Mouse (Mus musculus): Measurements from ENCODE around the gene Ppef1. TPM values are rescaled to one million over a fixed set of nuclear protein-coding genes. Genes with fewer than 3 reads are reported as not detected.
A peak's percentile ranks its signal among the peaks of the same experiment; 100 is the strongest.

Ppef1 gene
- polyA plus RNA-seq, 1 experiment, result 1.1 TPM

GRCm38 (mm10) chrX:160603316-160603715, 132.2 kb downstream of the Ppef1 start:
- Histone ChIP-seq H3K4me2 (ENCODE audit: low read depth) (no peak overlapping the region), H3K27me3 (ENCODE audit: control insufficient read depth, insufficient read depth, insufficient read length) (no peaks in the 10 kb centered on the region), H3K4me3 (no peak overlapping the region), H3ac (ENCODE audit: control insufficient read depth, insufficient read length) (no peak overlapping the region), H3K79me2 (ENCODE audit: control insufficient read depth, insufficient read depth) (no peaks in the 10 kb centered on the region), H3K36me3 (ENCODE audit: control insufficient read depth, insufficient read depth) (no peaks in the 10 kb centered on the region)
- no peak for TF ChIP-seq TCF12 (IDR thresholded peaks at IDR 0.05; ENCODE audit: insufficient read depth, poor library complexity, severe bottlenecking)
- no peak for TF ChIP-seq MYOG (IDR thresholded peaks at IDR 0.05; ENCODE audit: control insufficient read depth in 1 of 3, insufficient read depth in 1 of 3, insufficient read length in 2 of 3, low read depth in 2 of 3)
- peak; percentile 63 for TF ChIP-seq POLR2AphosphoS2 (IDR thresholded peaks at IDR 0.05; ENCODE audit: insufficient read length, low read depth)

GRCm38 (mm10) chrX:160602770-160603169, 132.8 kb downstream of the Ppef1 start:
- no peaks in the 10 kb centered on the region for H3K27me3 ChIP-seq (ENCODE audit: control insufficient read depth, insufficient read depth, insufficient read length)
- no peaks in the 10 kb centered on the region for H3K36me3 ChIP-seq (ENCODE audit: control insufficient read depth, insufficient read depth)
- no peak overlapping the region for H3K4me2 ChIP-seq (ENCODE audit: low read depth)
- TF ChIP-seq TCF12 (IDR thresholded peaks at IDR 0.05; ENCODE audit: insufficient read depth, poor library complexity, severe bottlenecking) (no peak), MYOD1 (IDR thresholded peaks at IDR 0.05; ENCODE audit: control insufficient read depth in 1 of 3, insufficient read length in 2 of 3, low read depth in 2 of 3) (no peak)
- H3ac ChIP-seq (ENCODE audit: control insufficient read depth, insufficient read length), result no peak overlapping the region
- H3K79me2 ChIP-seq (ENCODE audit: control insufficient read depth, insufficient read depth), result no peaks in the 10 kb centered on the region
- H3K4me3 ChIP-seq, result no peak overlapping the region

GRCm38 (mm10) chrX:160601053-160601452, 134.5 kb downstream of the Ppef1 start:
- Histone ChIP-seq H3K79me2 (ENCODE audit: control insufficient read depth, insufficient read depth) (no peaks in the 10 kb centered on the region), H3ac (ENCODE audit: control insufficient read depth, insufficient read length) (no peak overlapping the region), H3K27me3 (ENCODE audit: control insufficient read depth, insufficient read depth, insufficient read length) (no peaks in the 10 kb centered on the region), H3K36me3 (ENCODE audit: control insufficient read depth, insufficient read depth) (no peaks in the 10 kb centered on the region), H3K4me3 (no peak overlapping the region), H3K4me2 (ENCODE audit: low read depth) (no peak overlapping the region)
- no peak for TF ChIP-seq POLR2A (IDR thresholded peaks at IDR 0.05; ENCODE audit: insufficient read length, low read depth)
- no peak for TF ChIP-seq SRF (IDR thresholded peaks at IDR 0.05; ENCODE audit: control insufficient read depth, insufficient read length, low read depth)
- no peak for TF ChIP-seq TCF3 (IDR thresholded peaks at IDR 0.05; ENCODE audit: insufficient read length, low read depth)
- no peak for TF ChIP-seq TCF12 (IDR thresholded peaks at IDR 0.05; ENCODE audit: insufficient read depth, poor library complexity, severe bottlenecking)
- TF ChIP-seq MAX (IDR thresholded peaks at IDR 0.05; ENCODE audit: low read depth), result no peak
- no peak for TF ChIP-seq MYOG (IDR thresholded peaks at IDR 0.05; ENCODE audit: control insufficient read depth in 1 of 3, insufficient read depth in 1 of 3, insufficient read length in 2 of 3, low read depth in 2 of 3)
- no peak for TF ChIP-seq REST (IDR thresholded peaks at IDR 0.05; ENCODE audit: insufficient read depth, insufficient read length)
- TF ChIP-seq POLR2AphosphoS2 (IDR thresholded peaks at IDR 0.05; ENCODE audit: insufficient read length, low read depth), result no peak
- TF ChIP-seq CEBPB (IDR thresholded peaks at IDR 0.05; ENCODE audit: insufficient read depth, poor library complexity, severe bottlenecking), result no peak
- no peak for TF ChIP-seq E2F4 (IDR thresholded peaks at IDR 0.05; ENCODE audit: insufficient read depth)
- TF ChIP-seq USF1 (IDR thresholded peaks at IDR 0.05; ENCODE audit: low read depth), result no peak
- TF ChIP-seq MYOD1 (IDR thresholded peaks at IDR 0.05; ENCODE audit: control insufficient read depth in 1 of 3, insufficient read length in 2 of 3, low read depth in 2 of 3), result no peak

GRCm38 (mm10) chrX:160598562-160599458, 136.8 kb downstream of the Ppef1 start:
- H3K36me3 ChIP-seq (ENCODE audit: control insufficient read depth, insufficient read depth), result no peaks in the 10 kb centered on the region
- no peaks in the 10 kb centered on the region for H3K79me2 ChIP-seq (ENCODE audit: control insufficient read depth, insufficient read depth)
- no peak overlapping the region for H3ac ChIP-seq (ENCODE audit: control insufficient read depth, insufficient read length)
- peak overlapping the region; percentile 55 for H3K4me2 ChIP-seq (ENCODE audit: low read depth)
- H3K27me3 ChIP-seq (ENCODE audit: control insufficient read depth, insufficient read depth, insufficient read length), result no peaks in the 10 kb centered on the region
- no peak overlapping the region for H3K4me3 ChIP-seq
- TF ChIP-seq MYOG (IDR thresholded peaks at IDR 0.05; ENCODE audit: control insufficient read depth in 1 of 3, insufficient read depth in 1 of 3, insufficient read length in 2 of 3, low read depth in 2 of 3) (peak; percentile 40 to 95 (median 72)), TCF12 (IDR thresholded peaks at IDR 0.05; ENCODE audit: insufficient read depth, poor library complexity, severe bottlenecking) (peak; percentile 52), CEBPB (IDR thresholded peaks at IDR 0.05; ENCODE audit: insufficient read depth, poor library complexity, severe bottlenecking) (no peak), POLR2A (IDR thresholded peaks at IDR 0.05; ENCODE audit: insufficient read length, low read depth) (no peak), MYOD1 (IDR thresholded peaks at IDR 0.05; ENCODE audit: control insufficient read depth in 1 of 3, insufficient read length in 2 of 3, low read depth in 2 of 3) (peak; percentile 71 to 90 (median 81)), TCF3 (IDR thresholded peaks at IDR 0.05; ENCODE audit: insufficient read length, low read depth) (peak; percentile 83)

- H3K79me2 ChIP-seq (ENCODE audit: control insufficient read depth, insufficient read depth), result no peaks in the 10 kb centered on the region
Observed at GRCm38 (mm10) chrX:160598055-160598454, 137.5 kb downstream of the Ppef1 start.

More at GRCm38 (mm10) chrX:160598055-160598454, 137.5 kb downstream of the Ppef1 start:
- Histone ChIP-seq H3K4me2 (ENCODE audit: low read depth) (peak overlapping the region; percentile 26), H3ac (ENCODE audit: control insufficient read depth, insufficient read length) (no peak overlapping the region), H3K4me3 (no peak overlapping the region), H3K36me3 (ENCODE audit: control insufficient read depth, insufficient read depth) (no peaks in the 10 kb centered on the region), H3K27me3 (ENCODE audit: control insufficient read depth, insufficient read depth, insufficient read length) (no peaks in the 10 kb centered on the region)
- TF ChIP-seq MYOD1 (IDR thresholded peaks at IDR 0.05; ENCODE audit: control insufficient read depth in 1 of 3, insufficient read length in 2 of 3, low read depth in 2 of 3), result peak; percentile 38 to 91 (median 88)
- no peak for TF ChIP-seq SRF (IDR thresholded peaks at IDR 0.05; ENCODE audit: control insufficient read depth, insufficient read length, low read depth)
- peak; percentile 72 to 95 (median 80) for TF ChIP-seq MYOG (IDR thresholded peaks at IDR 0.05; ENCODE audit: control insufficient read depth in 1 of 3, insufficient read depth in 1 of 3, insufficient read length in 2 of 3, low read depth in 2 of 3)
- TF ChIP-seq TCF3 (IDR thresholded peaks at IDR 0.05; ENCODE audit: insufficient read length, low read depth), result peak; percentile 73
- peak; percentile 62 for TF ChIP-seq TCF12 (IDR thresholded peaks at IDR 0.05; ENCODE audit: insufficient read depth, poor library complexity, severe bottlenecking)
